Mouse (Mus musculus) liver, adult 2 months (tissue): ENCODE data around the gene Mprip. TPM values are rescaled to one million over a fixed set of nuclear protein-coding genes. Genes with fewer than 3 reads are reported as not detected.

Source experiments
- DNase-seq: peaks from one replicate; pipeline ENCODE4 v3.0.0-alpha.2; 2011; ENCODE audit warnings: low read depth, low spot score; ENCODE audit errors: extremely low read depth
- H3K27ac ChIP-seq: fragments of 200-500 bp; replicated peaks from 2 replicates; pipeline ENCODE4 v1.5.1; 2012; ENCODE audit warnings: low read depth, mild to moderate bottlenecking, control low read depth, inconsistent platforms, low read length; ENCODE audit not compliant: insufficient read depth
- H3K27me3 ChIP-seq: fragments of 200-500 bp; 2 replicates; pipeline ENCODE4 v1.6.1; 2012; ENCODE audit warnings: mild to moderate bottlenecking, moderate library complexity, low read length, inconsistent platforms; ENCODE audit not compliant: control insufficient read depth, insufficient read depth
- H3K36me3 ChIP-seq: fragments of 200-500 bp; 2 replicates; pipeline ENCODE4 v1.6.1; 2012; ENCODE audit warnings: low read length, inconsistent platforms; ENCODE audit not compliant: control insufficient read depth, insufficient read depth
- H3K4me1 ChIP-seq: fragments of 200-500 bp; 2 replicates; pipeline ENCODE4 v1.6.1; 2011; ENCODE audit warnings: low read length; ENCODE audit not compliant: control insufficient read depth, insufficient read depth
- H3K4me3 ChIP-seq: fragments of 200-500 bp; 2 replicates; pipeline ENCODE4 v1.5.1; 2011; ENCODE audit warnings: low read depth, mild to moderate bottlenecking, control low read depth, low read length, moderate library complexity; ENCODE audit not compliant: insufficient read depth
- H3K79me2 ChIP-seq: fragments of 200-500 bp; 2 replicates; pipeline ENCODE4 v1.6.1; 2012; ENCODE audit warnings: inconsistent platforms, mild to moderate bottlenecking, low read length, moderate library complexity; ENCODE audit not compliant: control insufficient read depth, insufficient read depth
- H3K9ac ChIP-seq: fragments of 200-500 bp; 2 replicates; pipeline ENCODE4 v1.6.1; 2012; ENCODE audit warnings: low read depth, mild to moderate bottlenecking, control low read depth, inconsistent platforms, low read length
- CTCF ChIP-seq: fragments of 200-500 bp; IDR thresholded peaks from 2 replicates; pipeline ENCODE4 v1.5.1; 2011; ENCODE audit warnings: low read depth, low read length, control low read depth
- POLR2A ChIP-seq: fragments of 200-500 bp; IDR thresholded peaks from 2 replicates; pipeline ENCODE4 v1.6.1; 2011; ENCODE audit warnings: low read length, control low read depth; ENCODE audit not compliant: insufficient read depth; ENCODE audit errors: extremely low read depth
- WGBS: fragments of 180-500 bp; shearing (Covaris S2); methylation state at CpG from one replicate; pipeline ENCODE4 v1.1.7; 2018; 5-methylcytosine and 5-hydroxymethylcytosine counted together
- polyA plus RNA-seq: library from polyadenylated mRNA; depleted of rRNA; stranded (reverse); fragments of >200 nt; gene quantifications from 2 replicates; pipeline ENCODE4 v1.2.3, GENCODE M21; 2012
- total RNA-seq: library from RNA; depleted of rRNA; stranded (reverse); fragments of >200 nt; gene quantifications from 2 replicates; pipeline ENCODE4 v1.2.3, GENCODE M21; 2014

Gene Mprip
- total and polyA plus RNA-seq, 2 experiments: 29.0 to 58.4 TPM

GRCm38 (mm10) chr11:59809670-59810474 is 148.8 kb downstream of the Mprip start, which contains the start of gene Flcn:
Gene Flcn, minus strand, starts transcription at chr11:59810016.
- peaks cover 15% of the 10 kb centered on the region; the same call in 1 of the 2 replicates for H3K36me3 ChIP-seq
- WGBS: under 1% methylated on average over 52 of the region's 52 CpGs
- peaks cover 12% of the 10 kb centered on the region for H3K79me2 ChIP-seq
- H3K4me3 ChIP-seq: peak within 1 kb of the TSS; percentile 63
- peak within 1 kb of the TSS; percentile 90 for H3K27ac ChIP-seq
- TF ChIP-seq POLR2A: peak; percentile 97
- TF ChIP-seq CTCF: no peak
- peak within 1 kb of the TSS; percentile 84 for H3K9ac ChIP-seq
- peak; percentile 86 for DNase-seq
- H3K27me3 ChIP-seq: no peaks in the 10 kb centered on the region
- H3K4me1 ChIP-seq: peaks cover 20% of the 10 kb centered on the region

GRCm38 (mm10) chr11:59810480-59811158 is 149.5 kb downstream of the Mprip start:
- H3K36me3 ChIP-seq: peaks cover 15% of the 10 kb centered on the region; the same call in 1 of the 2 replicates
- H3K79me2 ChIP-seq: peaks cover 12% of the 10 kb centered on the region; the same call in 1 of the 2 replicates
- peak overlapping the region; percentile 84; the same call in 1 of the 2 replicates for H3K9ac ChIP-seq
- H3K4me3 ChIP-seq: peak overlapping the region; percentile 63
- WGBS: 26% methylated on average over 14 of the region's 14 CpGs
- DNase-seq: peak; percentile 51
- H3K4me1 ChIP-seq: peaks cover 20% of the 10 kb centered on the region
- no peaks in the 10 kb centered on the region for H3K27me3 ChIP-seq
- TF ChIP-seq POLR2A (no peak), CTCF (no peak)
- peak overlapping the region; percentile 90 for H3K27ac ChIP-seq

- Histone ChIP-seq H3K4me3 (no peak overlapping the region), H3K27ac (no peak overlapping the region), H3K79me2 (peaks cover 12% of the 10 kb centered on the region; the same call in 1 of the 2 replicates), H3K4me1 (peaks cover 23% of the 10 kb centered on the region), H3K36me3 (peaks cover 15% of the 10 kb centered on the region; the same call in 1 of the 2 replicates), H3K27me3 (no peaks in the 10 kb centered on the region), H3K9ac (no peak overlapping the region)
- WGBS: 47% methylated on average over 4 of the region's 4 CpGs
- DNase-seq: peak; percentile 11
- TF ChIP-seq POLR2A: no peak
- no peak for TF ChIP-seq CTCF
These were observed 150.1 kb downstream of the Mprip start for GRCm38 (mm10) chr11:59811211-59811610.

GRCm38 (mm10) chr11:59813276-59813675 is 152.2 kb downstream of the Mprip start:
- Histone ChIP-seq H3K9ac (no peak overlapping the region), H3K4me3 (no peak overlapping the region), H3K4me1 (peaks cover 23% of the 10 kb centered on the region), H3K79me2 (peaks cover 5% of the 10 kb centered on the region; the same call in 1 of the 2 replicates), H3K27me3 (no peaks in the 10 kb centered on the region), H3K36me3 (peaks cover 10% of the 10 kb centered on the region), H3K27ac (no peak overlapping the region)
- WGBS: 78% methylated on average over 3 of the region's 3 CpGs
- no peak for DNase-seq
- TF ChIP-seq POLR2A (no peak), CTCF (no peak)

- Histone ChIP-seq H3K27me3 (no peaks in the 10 kb centered on the region), H3K36me3 (peaks cover 19% of the 10 kb centered on the region), H3K79me2 (no peaks in the 10 kb centered on the region), H3K4me1 (peaks cover 18% of the 10 kb centered on the region), H3K9ac (no peak overlapping the region), H3K27ac (peak overlapping the region; percentile 85), H3K4me3 (no peak overlapping the region)
- WGBS: 100% methylated on average over 1 of the region's 1 CpGs
- no peak for DNase-seq
- TF ChIP-seq POLR2A: no peak
- no peak for TF ChIP-seq CTCF
These were observed 153.2 kb downstream of the Mprip start for GRCm38 (mm10) chr11:59814311-59814710.

GRCm38 (mm10) chr11:59814936-59815335 is 153.8 kb downstream of the Mprip start:
- TF ChIP-seq CTCF (no peak), POLR2A (no peak)
- 23% methylated on average over 6 of the region's 6 CpGs for WGBS
- peak overlapping the region; percentile 85 for H3K27ac ChIP-seq

More at GRCm38 (mm10) chr11:59814936-59815335, 153.8 kb downstream of the Mprip start:
- no peak overlapping the region for H3K4me3 ChIP-seq
- DNase-seq: peak; percentile 95
- H3K9ac ChIP-seq: no peak overlapping the region
- peaks cover 25% of the 10 kb centered on the region for H3K36me3 ChIP-seq
- no peaks in the 10 kb centered on the region for H3K27me3 ChIP-seq
- no peaks in the 10 kb centered on the region for H3K79me2 ChIP-seq
- peaks cover 18% of the 10 kb centered on the region for H3K4me1 ChIP-seq
